Mouse (Mus musculus) cortical plate, adult 2 months (tissue): ENCODE data around the gene Gm16181. TPM values are rescaled to one million over a fixed set of nuclear protein-coding genes. Genes with fewer than 3 reads are reported as not detected.

Experiments
- H3K27ac ChIP-seq: fragments of 200-500 bp; 2 replicates; pipeline ENCODE4 v1.5.1; 2012; ENCODE audit warnings: low read length, control low read depth, inconsistent platforms; ENCODE audit not compliant: insufficient read depth
- H3K4me1 ChIP-seq: fragments of 200-500 bp; 2 replicates; pipeline ENCODE4 v1.6.1; 2011; ENCODE audit warnings: low read length; ENCODE audit not compliant: control insufficient read depth, insufficient read depth
- H3K4me3 ChIP-seq: fragments of 200-500 bp; 2 replicates; pipeline ENCODE4 v1.5.1; 2011; ENCODE audit warnings: mild to moderate bottlenecking, low read length, control low read depth; ENCODE audit not compliant: insufficient read depth
- CTCF ChIP-seq: fragments of 200-500 bp; IDR thresholded peaks from 2 replicates; pipeline ENCODE4 v1.5.1; 2011; ENCODE audit warnings: mild to moderate bottlenecking, control low read depth, low read length; ENCODE audit not compliant: insufficient read depth; ENCODE audit errors: extremely low read depth
- POLR2A ChIP-seq: fragments of 200-500 bp; IDR thresholded peaks from 2 replicates; pipeline ENCODE4 v1.6.1; 2011; ENCODE audit warnings: mild to moderate bottlenecking, low read length, control low read depth; ENCODE audit not compliant: insufficient read depth; ENCODE audit errors: extremely low read depth
- polyA plus RNA-seq: library from polyadenylated mRNA; depleted of rRNA; stranded (reverse); fragments of >200 nt; gene quantifications from 2 replicates; pipeline ENCODE4 v1.2.3, GENCODE M21; 2012

Gene Gm16181
- polyA plus RNA-seq, 1 experiment = not detected

- Histone ChIP-seq H3K4me1 (no peaks in the 10 kb centered on the region), H3K27ac (no peak overlapping the region), H3K4me3 (no peak overlapping the region)
- TF ChIP-seq CTCF = no peak
- no peak for TF ChIP-seq POLR2A
Measured at GRCm38 (mm10) chr17:35257378-35257777, 36.7 kb downstream of the Gm16181 start.

DNA sequence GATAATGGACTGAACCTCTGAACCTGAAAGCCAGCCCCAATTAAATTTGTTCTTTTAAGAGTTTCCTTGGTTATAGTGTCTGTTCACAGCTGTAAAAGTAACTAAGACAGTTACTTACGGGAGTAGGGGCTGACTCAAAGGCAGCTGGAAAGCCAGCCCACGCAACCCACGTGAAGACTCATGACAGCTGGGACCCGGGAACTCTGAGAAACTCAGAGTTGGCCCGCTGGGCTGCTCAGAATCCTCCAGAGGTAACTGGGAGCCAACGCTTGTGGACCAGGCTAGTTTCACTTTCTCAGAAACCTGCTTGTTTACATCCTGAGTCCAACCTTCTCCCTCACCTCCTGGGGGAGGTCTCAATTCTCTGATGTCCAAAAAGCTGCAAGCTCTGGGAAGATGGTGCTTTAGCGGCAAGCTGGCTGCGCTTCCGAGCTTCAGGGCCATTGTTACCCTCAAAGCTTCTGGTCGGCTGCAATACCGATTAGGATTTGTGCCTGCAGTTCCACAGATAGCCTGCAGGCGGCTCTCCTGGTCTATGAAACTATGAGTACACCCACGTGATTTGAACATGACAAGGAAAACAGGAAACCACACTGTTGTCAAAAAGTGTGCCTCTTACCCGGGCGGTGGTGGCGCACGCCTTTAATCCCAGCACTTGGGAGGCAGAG, 37.3 kb downstream of the Gm16181 start:
- TF ChIP-seq POLR2A (no peak), CTCF (peak; percentile 82)
- H3K4me3 ChIP-seq = peak overlapping the region; percentile 17; the same call in 1 of the 2 replicates

DNA sequence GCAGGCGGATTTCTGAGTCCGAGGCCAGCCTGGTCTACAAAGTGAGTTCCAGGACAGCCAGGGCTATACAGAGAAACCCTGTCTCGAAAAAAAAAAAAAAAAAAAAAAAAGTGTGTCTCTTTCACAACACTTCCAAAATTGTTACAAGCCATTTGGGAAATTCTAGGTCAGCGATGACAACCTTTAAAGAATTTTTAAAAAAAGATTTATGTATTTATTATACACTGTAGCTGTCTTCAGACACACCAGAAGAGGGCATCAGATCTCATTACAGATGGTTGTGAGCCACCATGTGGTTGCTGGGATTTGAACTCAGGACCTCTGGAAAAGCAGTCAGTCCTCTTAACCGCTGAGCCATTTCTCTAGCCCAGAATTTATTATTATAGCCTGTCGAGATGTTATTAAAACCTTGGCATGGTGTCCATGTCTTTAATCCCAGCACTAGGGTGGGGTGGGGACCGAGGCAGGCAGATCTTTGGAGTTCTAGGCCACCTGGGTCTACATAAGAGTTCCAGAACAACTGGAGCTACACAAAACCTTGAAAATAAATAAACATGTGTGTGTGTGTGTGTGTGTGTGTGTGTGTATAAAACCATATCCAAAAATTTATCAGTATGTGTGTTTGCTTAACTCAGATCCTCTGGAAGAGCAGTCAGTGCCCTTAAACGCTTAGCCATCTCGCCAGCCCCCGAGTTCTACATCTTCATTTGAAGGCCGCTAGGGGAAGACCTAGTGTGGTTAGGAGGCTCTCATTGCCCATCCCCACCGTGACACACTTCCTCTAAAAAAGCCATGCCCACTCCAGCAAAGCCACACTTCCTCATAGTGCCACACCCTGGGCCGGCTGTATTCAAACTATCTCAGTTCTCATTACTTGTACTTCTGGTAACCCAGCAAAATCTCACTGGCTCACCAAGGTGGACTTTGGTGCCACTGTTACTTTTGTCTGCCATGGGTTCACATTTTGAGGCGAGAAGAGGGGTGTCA, 38.2 kb downstream of the Gm16181 start:
- TF ChIP-seq POLR2A = no peak
- TF ChIP-seq CTCF = no peak

More for the DNA sequence above, 37.3 kb downstream of the Gm16181 start:
- no peaks in the 10 kb centered on the region for H3K4me1 ChIP-seq
- no peak overlapping the region for H3K27ac ChIP-seq

DNA sequence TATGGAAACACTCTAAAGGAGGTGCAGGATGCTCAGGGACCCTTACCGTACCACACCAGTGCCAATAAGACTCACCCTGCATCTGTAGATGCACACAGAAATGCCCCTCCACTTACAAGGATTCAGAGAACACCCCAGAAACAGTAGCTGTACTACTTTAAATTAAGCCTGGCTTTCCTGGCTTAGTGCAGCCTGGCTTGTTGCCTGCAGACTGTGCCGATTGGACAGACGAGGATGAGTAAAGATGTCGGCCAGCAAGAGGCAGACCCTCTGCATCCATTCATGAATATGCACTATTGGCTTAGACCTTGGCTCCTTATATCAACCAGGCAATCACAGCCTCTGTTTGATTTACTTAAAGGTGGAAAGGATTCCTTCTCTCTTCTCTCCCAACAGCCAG, 39.0 kb downstream of the Gm16181 start:
- Histone ChIP-seq H3K27ac (no peak overlapping the region), H3K4me1 (no peaks in the 10 kb centered on the region), H3K4me3 (no peak overlapping the region)
- TF ChIP-seq POLR2A = no peak
- no peak for TF ChIP-seq CTCF

More for the DNA sequence above, 38.2 kb downstream of the Gm16181 start:
- H3K27ac ChIP-seq = no peak overlapping the region
- H3K4me3 ChIP-seq = no peak overlapping the region
- no peaks in the 10 kb centered on the region for H3K4me1 ChIP-seq

- H3K4me1 ChIP-seq = no peaks in the 10 kb centered on the region
- no peak overlapping the region for H3K27ac ChIP-seq
- H3K4me3 ChIP-seq = no peak overlapping the region
- TF ChIP-seq CTCF = no peak
- TF ChIP-seq POLR2A = no peak
Measured at GRCm38 (mm10) chr17:35261651-35262050, 41.0 kb downstream of the Gm16181 start.

DNA sequence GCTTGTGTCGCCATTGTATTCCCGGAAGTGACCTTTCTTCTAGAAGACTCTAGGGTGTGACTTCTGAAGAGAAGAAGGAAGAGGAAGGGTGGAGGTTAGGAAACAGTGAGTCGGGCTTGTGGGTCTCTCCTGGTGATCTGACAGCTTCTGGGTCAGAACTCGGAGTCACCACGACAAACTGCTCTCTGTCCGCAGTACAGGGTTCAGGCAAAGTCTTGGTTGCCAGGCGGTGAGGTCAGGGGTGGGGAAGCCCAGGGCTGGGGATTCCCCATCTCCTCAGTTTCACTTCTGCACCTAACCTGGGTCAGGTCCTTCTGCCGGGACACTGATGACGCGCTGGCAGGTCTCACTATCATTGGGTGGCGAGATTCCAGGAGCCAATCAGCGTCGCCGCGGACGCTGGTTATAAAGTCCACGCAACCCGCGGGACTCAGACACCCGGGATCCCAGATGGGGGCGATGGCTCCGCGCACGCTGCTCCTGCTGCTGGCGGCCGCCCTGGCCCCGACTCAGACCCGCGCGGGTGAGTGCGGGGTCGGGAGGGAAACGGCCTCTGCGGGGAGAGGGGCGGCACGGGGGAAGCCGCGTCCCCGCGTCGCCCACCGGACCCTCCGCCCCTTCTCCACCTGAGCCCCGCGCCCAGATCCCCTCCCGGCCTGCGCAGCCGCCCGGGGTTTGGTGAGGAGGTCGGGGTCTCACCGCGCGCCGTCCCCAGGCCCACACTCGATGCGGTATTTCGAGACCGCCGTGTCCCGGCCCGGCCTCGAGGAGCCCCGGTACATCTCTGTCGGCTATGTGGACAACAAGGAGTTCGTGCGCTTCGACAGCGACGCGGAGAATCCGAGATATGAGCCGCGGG, 42.3 kb downstream of the Gm16181 start, which contains the start of gene H2-D1:
TSS of gene H2-D1 (plus strand) at position 67 of the 859 bp plus-strand sequence.
- no peak within 1 kb of the TSS for H3K27ac ChIP-seq
- H3K4me3 ChIP-seq = peak within 1 kb of the TSS; percentile 11
- no peaks in the 10 kb centered on the region for H3K4me1 ChIP-seq
- TF ChIP-seq POLR2A (peak; percentile 84), CTCF (no peak)

GRCm38 (mm10) chr17:35263523-35263883, 42.9 kb downstream of the Gm16181 start:
- no peak for TF ChIP-seq CTCF
- TF ChIP-seq POLR2A = no peak
- Histone ChIP-seq H3K27ac (no peak overlapping the region), H3K4me3 (peak overlapping the region; percentile 11), H3K4me1 (no peaks in the 10 kb centered on the region)

GRCm38 (mm10) chr17:35267399-35268086, 46.9 kb downstream of the Gm16181 start:
- Histone ChIP-seq H3K4me1 (no peaks in the 10 kb centered on the region), H3K4me3 (no peak overlapping the region)
- TF ChIP-seq POLR2A = no peak
- TF ChIP-seq CTCF = no peak

More at GRCm38 (mm10) chr17:35267399-35268086, 46.9 kb downstream of the Gm16181 start:
- no peak overlapping the region for H3K27ac ChIP-seq
